Mouse (Mus musculus) B cell, adult (primary cell): ENCODE measurements around the gene Igll1. TPM values are rescaled to one million over a fixed set of nuclear protein-coding genes. Genes with fewer than 3 reads are reported as not detected.

Experiments used
- total RNA-seq: library from RNA; stranded (reverse); gene quantifications from 4 replicates; pipeline ENCODE4 v1.2.4, GENCODE M21; 2023; ENCODE audit not compliant: inconsistent age

Igll1 gene
- not detected in 4 replicates for total RNA-seq

GRCm38 (mm10) chr16:16863978-16864377, at the start of gene Igll1:
Igll1 (minus strand) TSS chr16:16863985.

GRCm38 (mm10) chr16:16896382-16897055, 32.7 kb upstream of the Igll1 start, which contains the start of gene Ppm1f:
Ppm1f (plus strand) TSS chr16:16896469.

GRCm38 (mm10) chr16:16870617-16871331, 7.0 kb upstream of the Igll1 start, which contains the start of the genes Top3b and Vpreb1:
Top3b (plus strand) TSS chr16:16870736.
Vpreb1 (minus strand) TSS chr16:16870843.

GRCm38 (mm10) chr16:16828757-16829615, 34.8 kb downstream of the Igll1 start, which contains the start of gene Spag6l:
Spag6l (minus strand) TSS chr16:16829456.

Other genes starting within 250 kb of the Igll1 start
- not detected in 4 replicates for gene Olfr19, start 187.6 kb downstream of the Igll1 start, total RNA-seq
- gene Spag6l, start 34.5 kb downstream of the Igll1 start, total RNA-seq, result 9.6 to 16.9 TPM (median 12.9 TPM) in 4 replicates
- gene Top3b, start 6.8 kb upstream of the Igll1 start, total RNA-seq, result 130 to 141 TPM (median 135 TPM) in 4 replicates
- gene Vpreb1, start 6.9 kb upstream of the Igll1 start, total RNA-seq, result 1.2 TPM in 1 of 4 replicates, not detected in the others
- gene Ppm1f, start 32.5 kb upstream of the Igll1 start, total RNA-seq, result 11.6 to 14.9 TPM (median 13.6 TPM) in 4 replicates
- 174 to 192 TPM (median 182 TPM) in 4 replicates for gene Mapk1, start 119.4 kb upstream of the Igll1 start, total RNA-seq
- gene Ypel1, start 205.7 kb upstream of the Igll1 start, total RNA-seq, result 0.74 to 3.2 TPM (median 0.79 TPM) in 4 replicates
- 103 to 114 TPM (median 113 TPM) in 4 replicates for gene Ppil2, start 247.3 kb upstream of the Igll1 start, total RNA-seq